ENCODE assay signal across 23 mouse cellular contexts in the genomic region with DNA sequence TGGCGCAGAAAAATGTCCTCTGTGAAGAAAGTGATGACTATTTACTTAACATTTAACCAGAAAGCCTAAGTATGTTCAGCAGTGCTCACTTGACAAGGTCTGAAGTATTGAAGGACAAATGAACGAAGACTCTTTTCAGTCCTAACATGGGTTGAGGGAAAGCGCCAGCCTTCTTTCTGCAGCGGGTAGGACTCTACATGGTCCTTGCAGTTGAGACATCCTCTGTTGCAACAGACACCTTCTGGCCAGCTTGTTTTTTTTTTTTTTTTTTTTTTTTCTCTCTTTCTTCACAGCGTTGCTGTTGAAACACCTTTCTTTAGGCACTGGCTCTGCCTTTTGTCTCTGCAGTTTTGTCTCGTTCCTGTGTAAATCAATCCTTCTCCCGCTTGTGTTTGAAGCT. TPM values are rescaled to one million over a fixed set of nuclear protein-coding genes. Genes with fewer than 3 reads are reported as not detected.
A peak's percentile ranks its signal among the peaks of the same experiment; 100 is the strongest.
DNase-seq lines count a peak whose midpoint lies in the region; TF ChIP-seq lines count a peak whose summit lies in the region.
"Had no signal": no experiment of that assay in that cellular context is flagged by ENCODE, and none has a peak within 500 bp of the region (broad histone marks: within the 10 kb centered on the region; RNA-seq: fewer than 3 reads in every experiment).

No protein-coding gene starts in this region.

- TF ChIP-seq POLR2A in liver, adult 2 months (IDR thresholded peaks at IDR 0.05; ENCODE audit: extremely low read depth, insufficient read depth, low read length): no peak

- WGBS in liver, adult 2 months: 42% methylated on average over 7 of the region's 7 CpGs

- H3K4me3 ChIP-seq in liver, adult 2 months (ENCODE audit: insufficient read depth, low read depth, low read length): no peak overlapping the region
- no peak overlapping the region for H3K4me3 ChIP-seq in gastrocnemius, adult 2 months
- H3K4me3 ChIP-seq: embryonic facial prominence, embryonic 10.5 days; forebrain, embryonic 12.5 days; heart, embryonic 10.5 days; limb, embryonic 12.5 days; liver, embryonic 15.5 days; midbrain, embryonic 10.5 days; myocyte had no signal

- H3K79me2 ChIP-seq in liver, adult 2 months (ENCODE audit: control insufficient read depth, insufficient read depth, low read length): peaks cover 36% of the 10 kb centered on the region; the same call in 1 of the 2 replicates

- no peaks in the 10 kb centered on the region for H3K36me3 ChIP-seq in liver, adult 2 months (ENCODE audit: control insufficient read depth, insufficient read depth, low read length)
- H3K36me3 ChIP-seq: embryonic facial prominence, embryonic 10.5 days; forebrain, embryonic 12.5 days; heart, embryonic 10.5 days; limb, embryonic 12.5 days; liver, embryonic 15.5 days; midbrain, embryonic 10.5 days had no signal

- H3K4me1 ChIP-seq in liver, adult 2 months (ENCODE audit: control insufficient read depth, insufficient read depth, low read length): peaks cover 3% of the 10 kb centered on the region

- DNase-seq in adrenal gland, postnatal 10 days: peak; percentile 31
- no peak for DNase-seq in adrenal gland, postnatal 25 days
- peak; percentile 64 for DNase-seq in liver, adult 2 months (ENCODE audit: extremely low read depth, low read depth, low spot score)
- DNase-seq in liver (no peak), adipocyte (ENCODE audit: low spot score) (peak; percentile 51)
- DNase-seq in gonadal fat pad, adult 2 months (ENCODE audit: low read depth): peak; percentile 58
- no peak for DNase-seq in left cerebral cortex, postnatal 4 days
- DNase-seq in gastrocnemius, adult 2 months: no peak
- DNase-seq: cerebellum, adult 8-10 months; gastrocnemius, postnatal 10 days; heart, postnatal 4 days; kidney, adult 9 months; kidney, postnatal 14 days; layer of hippocampus, postnatal 36 days; lung, postnatal 14 days had no signal

- intact Hi-C loops in left cerebral cortex, postnatal 4 days (cut with DNase I): no loop called here
- intact Hi-C loops in gastrocnemius, adult 2 months (cut with DNase I): no loop called here

- no peaks in the 10 kb centered on the region for H3K27me3 ChIP-seq in liver, adult 2 months (ENCODE audit: control insufficient read depth, insufficient read depth, low read length)
- H3K27me3 ChIP-seq: forebrain, embryonic 12.5 days; limb, embryonic 12.5 days; liver, embryonic 15.5 days had no signal

- no peak overlapping the region for H3K27ac ChIP-seq in liver, adult 2 months (replicated peaks; ENCODE audit: insufficient read depth, low read depth, low read length)
- no peak overlapping the region for H3K27ac ChIP-seq in gastrocnemius, adult 2 months
- H3K27ac ChIP-seq: embryonic facial prominence, embryonic 10.5 days; forebrain, embryonic 12.5 days; heart, embryonic 10.5 days; hindbrain, embryonic 14.5 days; limb, embryonic 12.5 days; liver, embryonic 15.5 days; midbrain, embryonic 10.5 days had no signal

- no peak overlapping the region for H3K9ac ChIP-seq in liver, adult 2 months (ENCODE audit: low read depth, low read length)
- H3K9ac ChIP-seq: forebrain, embryonic 12.5 days; hindbrain, embryonic 14.5 days; limb, embryonic 12.5 days; liver, embryonic 15.5 days had no signal

- no peak for TF ChIP-seq CTCF in liver, adult 2 months (IDR thresholded peaks at IDR 0.05; ENCODE audit: low read depth, low read length)
- no peak for TF ChIP-seq CTCF in gastrocnemius, adult 2 months (IDR thresholded peaks at IDR 0.05)

RNA-seq across cellular contexts. Expression of gene Ppp3ca, which starts 22.1 kb away (rescaled TPM):
- total RNA-seq in adrenal gland, postnatal 10 days (2021): 10 to 100 TPM; 51.0 to 62.6 TPM
- total RNA-seq in adrenal gland, postnatal 25 days (2021): 68.9 and 78.4 TPM in 2 replicates
- 21.7 and 23.0 TPM in 2 replicates for total RNA-seq in liver, adult 2 months (2014; rRNA removed)
- 9.0 and 9.8 TPM in 2 replicates for polyA plus RNA-seq in liver, adult 2 months (2012; rRNA removed)
- 16.8 and 20.6 TPM in 2 replicates for polyA plus RNA-seq in gonadal fat pad, adult 2 months (2012; rRNA removed)
- total RNA-seq in left cerebral cortex, postnatal 4 days (2021): 100 to 1,000 TPM; 316 to 328 TPM
- total RNA-seq in gastrocnemius, adult 2 months (2021): 100 to 1,000 TPM; 152 to 154 TPM

Comparison
In these comparisons a context has a peak if more than half of its experiments do, and no peak if none do; other contexts are left out.
1. DNase-seq: peak in adrenal gland, postnatal 10 days (single experiment), liver, adult 2 months (single experiment), adipocyte (single experiment) and gonadal fat pad, adult 2 months (single experiment); none in adrenal gland, postnatal 25 days (single experiment), liver (single experiment), left cerebral cortex, postnatal 4 days (single experiment) and gastrocnemius, adult 2 months (single experiment).